Mouse (Mus musculus): ENCODE data around the gene Fbxo11.

DNA sequence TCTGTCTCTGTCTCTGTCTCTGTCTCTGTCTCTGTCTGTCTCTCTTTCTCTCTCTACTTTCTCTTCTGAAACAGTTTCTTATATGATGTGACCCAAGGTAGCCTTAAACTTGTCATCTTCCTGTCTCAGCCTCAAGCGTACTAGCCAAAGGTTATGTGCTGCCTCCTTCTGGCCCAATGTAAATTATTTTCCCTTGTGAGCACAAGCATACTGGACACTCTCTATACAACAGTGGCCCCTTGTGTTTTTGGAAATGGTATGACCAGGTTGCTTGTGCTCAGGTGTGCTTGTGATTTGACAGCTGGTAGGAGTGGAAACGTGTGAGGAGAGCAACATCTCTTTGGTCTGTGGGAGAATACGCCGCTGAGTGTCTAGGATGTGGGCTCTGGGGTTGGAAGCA lies 42.6 kb upstream of the Fbxo11 start:
- TF ChIP-seq CTCF (IDR thresholded peaks at IDR 0.05) (peak; percentile 45), POLR2A (IDR thresholded peaks at IDR 0.05; ENCODE audit: insufficient read depth, low read depth, low read length) (no peak)
